Mouse (Mus musculus): ENCODE measurements at regions not wholly inside any gene's neighbourhood (a gene's known extent, or its start where the extent isn't known, plus 50 kb on each side); places are given as distances from the start of the nearest gene placed in this dataset.

DNA sequence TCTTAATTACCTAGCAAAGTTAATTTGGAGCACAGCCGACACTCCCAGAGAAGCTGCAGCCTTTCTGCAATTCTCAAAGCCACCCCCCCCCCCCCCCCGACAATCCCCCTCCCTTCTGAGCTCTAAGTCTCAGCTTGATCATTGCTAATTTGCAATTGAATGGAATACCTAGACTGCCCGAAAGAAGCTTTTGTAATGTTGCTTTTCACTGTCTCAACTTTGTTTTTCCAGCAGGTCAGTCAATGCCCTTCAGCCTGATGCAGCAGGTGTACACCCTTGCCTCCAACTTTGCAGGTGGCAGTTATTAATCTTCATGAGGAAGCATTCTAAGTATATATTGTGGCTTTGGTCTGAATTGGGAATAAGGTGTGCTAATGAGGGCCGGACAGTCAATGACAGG lies 1006.6 kb upstream of the Gm8797 start:
- no peak overlapping the region for H3K9ac ChIP-seq (replicated peaks)
- no peak overlapping the region for H3K4me3 ChIP-seq (replicated peaks)
- 46% methylated on average over 4 of the region's 4 CpGs for WGBS
- H3K4me1 ChIP-seq (replicated peaks): no peaks in the 10 kb centered on the region
- peaks cover 6% of the 10 kb centered on the region; the same call in 1 of the 2 replicates for H3K9me3 ChIP-seq
- no peak overlapping the region for H3K4me2 ChIP-seq (replicated peaks)
- no peak overlapping the region for H3K27ac ChIP-seq
- H3K36me3 ChIP-seq: no peaks in the 10 kb centered on the region
- no peaks in the 10 kb centered on the region for H3K27me3 ChIP-seq
- no peak for ATAC-seq

DNA sequence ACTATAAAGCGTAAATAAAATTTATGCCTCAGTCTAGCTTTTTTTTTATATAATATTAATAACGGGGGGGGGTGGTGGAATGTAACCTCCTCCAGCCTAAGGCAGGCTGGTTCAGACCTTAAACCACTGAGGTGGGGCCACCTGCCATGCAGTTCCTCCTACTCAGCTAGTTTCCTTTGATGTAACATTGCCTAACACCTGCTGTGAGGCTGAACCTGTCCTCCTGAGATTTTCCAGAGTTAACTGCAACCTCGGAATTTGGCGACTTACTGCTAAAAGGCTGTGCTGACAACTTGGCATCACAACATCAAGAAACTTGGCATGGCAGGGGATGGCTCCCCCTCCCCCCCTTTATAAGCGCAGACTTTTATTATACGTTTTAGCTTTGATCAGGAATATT lies 1006.0 kb upstream of the Gm8797 start:
- H3K36me3 ChIP-seq: no peaks in the 10 kb centered on the region
- no peak overlapping the region for H3K4me2 ChIP-seq (replicated peaks)
- WGBS: 88% methylated on average over 6 of the region's 6 CpGs
- no peak overlapping the region for H3K4me3 ChIP-seq (replicated peaks)
- no peak for ATAC-seq
- H3K4me1 ChIP-seq (replicated peaks): no peaks in the 10 kb centered on the region
- peaks cover 6% of the 10 kb centered on the region; the same call in 1 of the 2 replicates for H3K9me3 ChIP-seq
- H3K27ac ChIP-seq: no peak overlapping the region
- no peak overlapping the region for H3K9ac ChIP-seq (replicated peaks)
- no peaks in the 10 kb centered on the region for H3K27me3 ChIP-seq

DNA sequence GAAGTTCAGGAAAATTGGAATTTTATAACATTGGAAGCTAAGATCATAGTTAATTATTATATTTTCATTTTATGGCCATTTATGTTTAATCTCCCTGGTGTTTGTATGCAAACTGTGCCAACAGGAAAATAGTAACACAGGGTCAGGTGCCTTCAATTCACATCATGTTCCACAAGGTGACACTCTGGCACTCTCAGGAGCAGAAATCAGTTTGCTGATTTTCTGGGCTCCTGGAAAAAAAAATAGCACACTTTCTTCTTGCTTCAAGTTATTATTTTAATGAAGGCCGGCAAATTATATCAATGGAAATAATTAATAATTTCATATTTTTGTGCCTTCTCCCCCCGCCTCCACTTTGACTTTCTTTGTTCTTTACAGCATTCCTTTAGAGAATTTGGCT lies 994.5 kb upstream of the Gm8797 start:
- Histone ChIP-seq H3K36me3 (no peaks in the 10 kb centered on the region), H3K4me2 (replicated peaks) (no peak overlapping the region), H3K27ac (no peak overlapping the region), H3K4me3 (replicated peaks) (no peak overlapping the region), H3K4me1 (replicated peaks) (no peaks in the 10 kb centered on the region), H3K9me3 (no peaks in the 10 kb centered on the region), H3K27me3 (no peaks in the 10 kb centered on the region), H3K9ac (replicated peaks) (no peak overlapping the region)
- ATAC-seq: no peak
- 91% methylated on average over 2 of the region's 2 CpGs for WGBS

DNA sequence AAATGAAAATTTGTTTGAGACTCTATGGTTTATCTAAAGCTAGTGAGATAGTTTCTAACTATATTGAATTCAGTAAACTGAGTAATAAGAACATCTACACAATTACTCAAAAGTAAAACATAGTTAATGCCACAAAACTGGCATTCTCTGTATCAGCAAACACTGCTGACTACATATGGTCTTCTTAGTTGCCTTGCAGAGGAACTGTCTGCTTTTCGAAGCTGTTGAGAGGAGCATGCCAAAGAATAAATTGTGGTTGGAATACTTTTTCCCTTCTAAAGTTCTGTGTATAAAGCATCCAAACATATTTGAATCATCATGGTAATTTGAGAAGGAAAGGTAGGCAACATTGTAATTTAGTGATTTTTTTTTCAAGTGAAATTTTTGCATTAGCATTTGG lies 993.5 kb upstream of the Gm8797 start:
- H3K27me3 ChIP-seq: no peaks in the 10 kb centered on the region
- no peaks in the 10 kb centered on the region for H3K4me1 ChIP-seq (replicated peaks)
- no peak overlapping the region for H3K27ac ChIP-seq
- H3K9me3 ChIP-seq: no peaks in the 10 kb centered on the region
- 88% methylated on average over 1 of the region's 1 CpGs for WGBS
- no peak overlapping the region for H3K9ac ChIP-seq (replicated peaks)
- no peak overlapping the region for H3K4me2 ChIP-seq (replicated peaks)
- H3K4me3 ChIP-seq (replicated peaks): no peak overlapping the region
- H3K36me3 ChIP-seq: no peaks in the 10 kb centered on the region
- no peak for ATAC-seq

DNA sequence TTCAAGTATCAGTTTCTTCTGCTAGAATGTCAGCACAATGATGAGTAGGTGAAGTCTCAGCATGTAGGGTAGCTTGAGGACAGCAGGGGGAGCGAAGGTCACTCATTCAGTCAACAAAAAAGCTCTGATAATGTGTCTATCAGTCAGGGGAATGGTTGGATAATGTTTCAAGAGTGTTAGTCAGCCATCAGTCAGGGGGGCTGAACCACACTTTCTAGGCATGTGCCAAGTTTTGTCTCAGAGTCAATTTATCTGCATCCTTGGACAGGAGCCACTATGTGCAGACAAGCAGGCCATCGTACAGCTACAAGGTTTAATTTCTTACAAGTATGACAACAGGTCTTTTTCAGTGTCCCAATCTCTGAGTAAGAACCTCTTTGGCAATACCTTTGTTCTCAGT lies 987.5 kb upstream of the Gm8797 start:
- Histone ChIP-seq H3K9ac (replicated peaks) (no peak overlapping the region), H3K27ac (no peak overlapping the region), H3K4me3 (replicated peaks) (no peak overlapping the region), H3K36me3 (no peaks in the 10 kb centered on the region), H3K4me1 (replicated peaks) (no peaks in the 10 kb centered on the region), H3K9me3 (no peaks in the 10 kb centered on the region), H3K4me2 (replicated peaks) (no peak overlapping the region), H3K27me3 (no peaks in the 10 kb centered on the region)
- 82% methylated on average over 2 of the region's 2 CpGs for WGBS
- no peak for ATAC-seq

DNA sequence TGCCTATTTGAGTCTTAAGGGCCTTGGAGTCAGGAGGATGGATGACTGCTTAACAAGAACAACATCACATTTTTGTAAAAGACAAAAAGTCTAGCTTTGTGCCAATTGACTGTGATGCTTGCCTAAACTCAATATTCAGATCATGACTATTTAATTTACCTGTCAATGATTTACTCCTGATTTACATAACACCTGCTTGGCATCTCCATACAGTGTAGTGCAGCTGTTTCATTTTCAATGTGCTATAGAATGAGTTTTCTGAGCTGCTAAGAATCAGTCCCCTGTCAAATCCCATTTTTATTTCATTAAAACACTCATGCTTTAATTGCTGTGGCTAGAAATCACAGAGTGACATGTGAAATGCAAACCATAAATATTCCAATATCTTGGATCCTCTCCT lies 974.0 kb upstream of the Gm8797 start:
- Histone ChIP-seq H3K4me2 (replicated peaks) (no peak overlapping the region), H3K4me3 (replicated peaks) (no peak overlapping the region), H3K27ac (no peak overlapping the region), H3K9me3 (0 out of 2 replicates have a peak, but pooled peaks cover 4% of the 10 kb centered on the region), H3K9ac (replicated peaks) (no peak overlapping the region), H3K27me3 (no peaks in the 10 kb centered on the region), H3K4me1 (replicated peaks) (no peaks in the 10 kb centered on the region), H3K36me3 (no peaks in the 10 kb centered on the region)
- ATAC-seq: no peak

DNA sequence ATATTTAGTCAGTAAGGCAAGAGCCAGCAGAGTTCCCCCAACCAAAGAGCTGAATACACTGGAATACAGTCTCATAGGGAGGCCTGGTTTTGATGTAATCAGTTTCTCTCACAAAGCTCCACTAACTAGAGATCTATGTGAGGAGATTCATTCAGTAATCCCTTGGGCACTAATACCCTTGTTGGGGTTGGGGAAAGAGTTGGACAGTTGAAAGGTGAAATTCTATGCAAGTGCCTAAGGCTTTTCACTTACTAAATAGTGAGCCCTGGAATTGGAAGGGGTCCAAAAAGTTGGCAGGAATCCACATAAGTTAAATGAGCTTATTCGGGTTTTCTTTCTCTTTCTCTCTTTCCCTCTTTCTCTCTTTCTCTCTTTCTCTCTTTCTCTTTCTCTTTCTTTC lies 965.4 kb upstream of the Gm8797 start:
- Histone ChIP-seq H3K36me3 (no peaks in the 10 kb centered on the region), H3K9ac (replicated peaks) (no peak overlapping the region), H3K4me1 (replicated peaks) (no peaks in the 10 kb centered on the region), H3K4me2 (replicated peaks) (no peak overlapping the region), H3K4me3 (replicated peaks) (no peak overlapping the region), H3K27me3 (no peaks in the 10 kb centered on the region), H3K27ac (no peak overlapping the region), H3K9me3 (no peaks in the 10 kb centered on the region)
- ATAC-seq: no peak
- WGBS: 64% methylated on average over 1 of the region's 1 CpGs

DNA sequence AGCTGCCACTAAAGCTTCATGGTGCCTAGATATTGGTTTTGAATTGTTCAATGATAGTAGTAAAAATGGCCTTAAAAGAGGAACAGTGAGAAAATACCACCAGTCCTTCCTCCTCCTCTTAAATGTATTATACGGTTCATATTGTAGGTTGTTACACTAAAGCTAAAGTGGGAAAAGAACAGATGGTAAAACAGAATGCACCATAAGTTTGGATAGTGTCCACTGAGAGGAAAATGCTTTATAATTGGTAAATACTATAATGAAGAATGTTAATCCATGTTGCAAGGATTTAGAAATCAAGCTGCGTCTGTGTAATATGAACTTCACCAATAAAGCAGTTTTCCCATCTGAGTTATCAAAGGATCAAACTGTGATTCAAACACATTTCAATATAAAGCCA lies 957.5 kb upstream of the Gm8797 start:
- Histone ChIP-seq H3K9me3 (no peaks in the 10 kb centered on the region), H3K4me2 (replicated peaks) (no peak overlapping the region), H3K27ac (no peak overlapping the region), H3K4me1 (replicated peaks) (peaks cover 26% of the 10 kb centered on the region), H3K9ac (replicated peaks) (no peak overlapping the region), H3K4me3 (replicated peaks) (no peak overlapping the region), H3K27me3 (no peaks in the 10 kb centered on the region), H3K36me3 (no peaks in the 10 kb centered on the region)
- 90% methylated on average over 2 of the region's 2 CpGs for WGBS
- ATAC-seq: no peak

DNA sequence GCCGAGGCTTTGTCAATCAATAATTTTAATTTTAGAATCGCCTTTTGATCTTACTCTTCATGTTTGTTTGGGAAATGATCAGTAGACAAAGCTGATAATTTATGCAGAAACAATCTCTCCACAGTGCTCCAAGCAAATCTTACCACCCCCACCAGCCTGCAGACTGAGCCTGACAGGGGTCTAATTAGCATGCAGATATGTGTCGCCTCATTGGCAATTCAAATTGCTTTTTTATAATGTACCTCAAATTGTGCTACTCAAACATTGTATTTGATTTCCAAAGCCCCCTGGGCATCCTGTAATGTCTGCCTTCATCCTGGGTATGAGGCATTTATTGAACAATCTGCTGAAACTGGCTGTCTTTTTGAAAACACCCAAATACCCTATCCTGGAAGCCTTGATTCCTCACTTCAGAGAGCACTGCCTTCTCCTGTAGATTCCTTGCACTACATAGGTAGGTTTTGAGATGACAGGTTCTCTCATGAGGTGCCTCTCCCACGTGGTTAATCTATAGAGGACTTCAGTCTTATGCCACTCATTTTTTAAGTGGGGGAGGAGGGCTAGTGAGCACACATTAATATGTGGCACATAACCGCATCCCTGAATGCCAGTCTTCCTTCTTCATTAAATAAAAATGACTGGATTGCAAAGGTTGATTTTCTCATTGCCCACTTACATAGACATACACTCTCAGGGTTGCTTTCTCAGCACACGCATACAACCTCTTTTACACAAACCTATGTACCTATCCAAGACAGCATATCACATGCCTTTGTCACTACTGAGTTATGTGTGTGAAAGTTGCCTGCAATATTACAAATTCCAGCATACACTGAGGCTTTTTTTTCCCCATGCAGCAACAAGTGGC lies 954.3 kb upstream of the Gm8797 start:
- no peak overlapping the region for H3K9ac ChIP-seq (replicated peaks)
- 37% methylated on average over 6 of the region's 6 CpGs for WGBS

DNA sequence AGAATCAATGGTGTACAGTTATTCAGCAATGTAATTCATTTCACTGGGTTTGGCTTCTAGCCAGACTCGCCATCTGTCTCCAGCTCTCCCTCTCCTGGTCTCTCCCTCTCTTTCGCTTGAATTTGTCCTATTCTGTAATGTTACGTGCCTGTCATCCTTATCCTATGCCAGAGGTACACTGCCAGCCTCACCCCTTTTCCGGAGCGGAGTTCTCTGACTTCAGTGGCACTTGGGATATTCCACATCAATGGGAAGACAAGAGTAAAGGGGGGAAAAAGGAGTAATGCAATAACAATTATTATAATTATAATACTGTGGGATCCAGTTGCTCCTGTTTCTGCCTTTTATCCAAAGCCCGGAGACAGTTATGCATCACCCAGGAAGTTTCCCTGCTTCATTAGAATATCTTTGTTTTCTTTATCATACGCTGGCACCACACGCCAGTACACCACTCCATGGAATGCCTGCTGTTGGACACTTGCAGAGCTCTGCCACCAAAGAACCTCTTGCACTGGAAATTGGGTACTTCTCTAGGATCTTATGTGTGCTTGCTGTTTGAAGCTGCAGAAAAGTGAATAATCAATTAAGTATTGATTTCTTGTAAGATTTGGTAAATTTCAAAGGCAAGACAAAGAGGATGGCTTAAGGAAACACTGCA lies 953.6 kb upstream of the Gm8797 start:
- peak overlapping the region; percentile 34 for H3K4me2 ChIP-seq (replicated peaks)
- 38% methylated on average over 8 of the region's 8 CpGs for WGBS
- no peaks in the 10 kb centered on the region for H3K27me3 ChIP-seq
- H3K9me3 ChIP-seq: no peaks in the 10 kb centered on the region
- no peaks in the 10 kb centered on the region for H3K36me3 ChIP-seq
- peak; percentile 87 for ATAC-seq
- 0 out of 2 replicates have a peak overlapping the region, but pooled peaks have one; percentile 10 for H3K9ac ChIP-seq (replicated peaks)
- H3K27ac ChIP-seq: peak overlapping the region; percentile 74
- peak overlapping the region; percentile 29 for H3K4me3 ChIP-seq (replicated peaks)
- peaks cover 31% of the 10 kb centered on the region for H3K4me1 ChIP-seq (replicated peaks)

More for the DNA sequence above, 954.3 kb upstream of the Gm8797 start:
- Histone ChIP-seq H3K9me3 (no peaks in the 10 kb centered on the region), H3K4me3 (replicated peaks) (peak overlapping the region; percentile 29; the same call in 1 of the 2 replicates), H3K36me3 (no peaks in the 10 kb centered on the region), H3K4me1 (replicated peaks) (peaks cover 31% of the 10 kb centered on the region), H3K27me3 (no peaks in the 10 kb centered on the region), H3K4me2 (replicated peaks) (peak overlapping the region; percentile 34), H3K27ac (peak overlapping the region; percentile 74)
- ATAC-seq: peak; percentile 85

DNA sequence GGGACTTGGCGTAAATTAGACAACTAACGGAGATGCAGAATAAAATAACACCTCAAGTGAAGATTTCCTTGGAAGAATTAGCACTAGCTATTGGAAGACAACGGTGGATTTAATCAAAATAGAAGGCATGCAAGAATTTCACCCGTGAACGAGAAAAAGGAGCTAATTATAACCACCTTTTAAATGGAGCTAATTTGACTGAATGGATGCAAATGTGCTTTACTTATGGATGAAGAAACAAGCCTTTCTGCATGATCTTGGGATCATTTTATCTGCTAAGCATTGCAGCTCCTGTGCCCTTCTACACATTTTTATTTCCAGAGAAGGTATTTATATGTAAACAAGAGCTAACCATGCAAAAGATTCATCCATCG lies 953.1 kb upstream of the Gm8797 start:
- peak overlapping the region; percentile 34 for H3K4me2 ChIP-seq (replicated peaks)
- peak overlapping the region; percentile 10; the same call in 1 of the 2 replicates for H3K9ac ChIP-seq (replicated peaks)
- peaks cover 31% of the 10 kb centered on the region for H3K4me1 ChIP-seq (replicated peaks)
- no peaks in the 10 kb centered on the region for H3K36me3 ChIP-seq
- no peaks in the 10 kb centered on the region for H3K9me3 ChIP-seq
- peak overlapping the region; percentile 74 for H3K27ac ChIP-seq
- WGBS: 61% methylated on average over 6 of the region's 6 CpGs
- no peak for ATAC-seq
- H3K4me3 ChIP-seq (replicated peaks): peak overlapping the region; percentile 29
- H3K27me3 ChIP-seq: no peaks in the 10 kb centered on the region

DNA sequence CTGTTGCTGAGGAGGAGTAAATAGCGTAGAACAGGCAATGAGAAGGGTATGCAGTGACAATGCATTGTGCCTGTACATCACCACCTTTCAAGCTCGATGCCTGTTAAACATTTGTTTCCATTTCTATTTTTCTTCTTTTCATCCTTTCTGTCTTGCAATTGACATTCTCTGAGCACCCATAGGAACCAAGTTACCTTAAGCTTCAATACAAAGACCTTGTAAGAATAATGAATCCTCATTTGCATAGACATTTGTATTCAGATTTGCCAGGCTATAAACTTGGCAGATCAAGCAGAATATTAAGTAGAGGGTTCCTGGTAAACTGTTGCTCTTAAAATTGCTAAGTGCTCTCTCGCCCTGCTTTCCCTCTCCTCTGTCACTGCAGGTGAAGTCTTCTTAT lies 952.2 kb upstream of the Gm8797 start:
- H3K4me2 ChIP-seq (replicated peaks): peak overlapping the region; percentile 37
- no peak for ATAC-seq
- 45% methylated on average over 3 of the region's 3 CpGs for WGBS
- peaks cover 31% of the 10 kb centered on the region for H3K4me1 ChIP-seq (replicated peaks)
- no peaks in the 10 kb centered on the region for H3K36me3 ChIP-seq
- H3K27ac ChIP-seq: peak overlapping the region; percentile 35; the same call in 1 of the 2 replicates
- H3K9ac ChIP-seq (replicated peaks): peak overlapping the region; percentile 36; the same call in 1 of the 2 replicates
- H3K27me3 ChIP-seq: no peaks in the 10 kb centered on the region
- no peaks in the 10 kb centered on the region for H3K9me3 ChIP-seq
- H3K4me3 ChIP-seq (replicated peaks): peak overlapping the region; percentile 29

Measured in midbrain, embryonic 13.5 days (tissue).